Mouse (Mus musculus): ENCODE data around the gene Mctp2.

GRCm38 (mm10) chr7:72218048-72218447 lies 88.4 kb downstream of the Mctp2 start:
- no peak for TF ChIP-seq POLR2A (IDR thresholded peaks at IDR 0.05; ENCODE audit: low read depth, low read length)
- TF ChIP-seq CTCF (IDR thresholded peaks at IDR 0.05; ENCODE audit: extremely low read depth, insufficient read depth, insufficient read length, insufficient replicate concordance): no peak
